Mouse (Mus musculus) embryonic fibroblast, embryonic 13.5 days (primary cell): Measurements from ENCODE around the gene Grhl1. TPM values are rescaled to one million over a fixed set of nuclear protein-coding genes. Genes with fewer than 3 reads are reported as not detected.

ENCODE experiments used
- H3K27ac ChIP-seq: 2 replicates; pipeline ENCODE4 v1.5.1; 2012; ENCODE audit warnings: low read length, control low read depth, inconsistent platforms; ENCODE audit not compliant: insufficient read depth
- H3K4me1 ChIP-seq: 2 replicates; pipeline ENCODE4 v1.6.1; 2011; ENCODE audit warnings: low read length; ENCODE audit not compliant: control insufficient read depth, insufficient read depth
- H3K4me3 ChIP-seq: 2 replicates; pipeline ENCODE4 v1.5.1; 2011; ENCODE audit warnings: mild to moderate bottlenecking, control low read depth, low read length; ENCODE audit not compliant: insufficient read depth
- CTCF ChIP-seq: IDR thresholded peaks from 2 replicates; pipeline ENCODE4 v1.5.1; 2011; ENCODE audit warnings: mild to moderate bottlenecking, control low read depth, low read length, moderate library complexity, borderline replicate concordance; ENCODE audit not compliant: insufficient read depth
- POLR2A ChIP-seq: IDR thresholded peaks from 2 replicates; pipeline ENCODE4 v1.6.1; 2011; ENCODE audit warnings: low read depth, mild to moderate bottlenecking, control low read depth, low read length, moderate library complexity
- polyA plus RNA-seq: library from polyadenylated mRNA; stranded (reverse); fragments of >200 nt; gene quantifications from 2 replicates; pipeline ENCODE4 v1.2.4, GENCODE M21; 2011; ENCODE audit warnings: low read depth; ENCODE audit not compliant: missing spikeins, insufficient read length

Gene Grhl1
- polyA plus RNA-seq, 1 experiment, result 0.61 TPM

- TF ChIP-seq POLR2A, result no peak
- no peak for TF ChIP-seq CTCF
- Histone ChIP-seq H3K4me3 (no peak overlapping the region), H3K27ac (no peak overlapping the region), H3K4me1 (no peaks in the 10 kb centered on the region)
These were observed 40.5 kb downstream of the Grhl1 start for GRCm38 (mm10) chr12:24612591-24612990.

GRCm38 (mm10) chr12:24614452-24615075, 42.5 kb downstream of the Grhl1 start:
- no peak overlapping the region for H3K27ac ChIP-seq
- H3K4me3 ChIP-seq, result no peak overlapping the region
- H3K4me1 ChIP-seq, result no peaks in the 10 kb centered on the region
- TF ChIP-seq POLR2A, result no peak
- no peak for TF ChIP-seq CTCF

- TF ChIP-seq CTCF (no peak), POLR2A (no peak)
- no peak overlapping the region for H3K4me3 ChIP-seq
- no peaks in the 10 kb centered on the region for H3K4me1 ChIP-seq
- H3K27ac ChIP-seq, result no peak overlapping the region
These were observed 43.1 kb downstream of the Grhl1 start for GRCm38 (mm10) chr12:24615140-24615539.

- no peak for TF ChIP-seq POLR2A
- no peak for TF ChIP-seq CTCF
- Histone ChIP-seq H3K4me1 (no peaks in the 10 kb centered on the region), H3K4me3 (no peak overlapping the region), H3K27ac (no peak overlapping the region)
These were observed 47.4 kb downstream of the Grhl1 start for GRCm38 (mm10) chr12:24619436-24619835.

- Histone ChIP-seq H3K4me1 (no peaks in the 10 kb centered on the region), H3K27ac (no peak overlapping the region), H3K4me3 (no peak overlapping the region)
- TF ChIP-seq CTCF (no peak), POLR2A (no peak)
These were observed 51.6 kb downstream of the Grhl1 start for GRCm38 (mm10) chr12:24623486-24624251.

GRCm38 (mm10) chr12:24626401-24626800, 54.3 kb downstream of the Grhl1 start:
- Histone ChIP-seq H3K27ac (no peak overlapping the region), H3K4me1 (no peaks in the 10 kb centered on the region), H3K4me3 (no peak overlapping the region)
- TF ChIP-seq CTCF (no peak), POLR2A (no peak)

GRCm38 (mm10) chr12:24627215-24627614, 55.1 kb downstream of the Grhl1 start:
- no peak overlapping the region for H3K27ac ChIP-seq
- no peak overlapping the region for H3K4me3 ChIP-seq
- no peak for TF ChIP-seq CTCF
- TF ChIP-seq POLR2A, result no peak
- no peaks in the 10 kb centered on the region for H3K4me1 ChIP-seq

- H3K4me1 ChIP-seq, result no peaks in the 10 kb centered on the region
- H3K4me3 ChIP-seq, result no peak overlapping the region
- TF ChIP-seq POLR2A, result no peak
- no peak for TF ChIP-seq CTCF
- no peak overlapping the region for H3K27ac ChIP-seq
These were observed 58.1 kb downstream of the Grhl1 start for GRCm38 (mm10) chr12:24630220-24630619.

- Histone ChIP-seq H3K27ac (no peak overlapping the region), H3K4me3 (no peak overlapping the region), H3K4me1 (no peaks in the 10 kb centered on the region)
- TF ChIP-seq POLR2A (no peak), CTCF (no peak)
These were observed 60.3 kb downstream of the Grhl1 start for GRCm38 (mm10) chr12:24632404-24632803.

- H3K4me3 ChIP-seq, result no peak overlapping the region
- H3K27ac ChIP-seq, result no peak overlapping the region
- no peaks in the 10 kb centered on the region for H3K4me1 ChIP-seq
- TF ChIP-seq POLR2A (no peak), CTCF (no peak)
These were observed 61.7 kb downstream of the Grhl1 start for GRCm38 (mm10) chr12:24633753-24634191.

GRCm38 (mm10) chr12:24634212-24634611, 62.1 kb downstream of the Grhl1 start:
- Histone ChIP-seq H3K4me3 (no peak overlapping the region), H3K4me1 (no peaks in the 10 kb centered on the region), H3K27ac (no peak overlapping the region)
- TF ChIP-seq CTCF (no peak), POLR2A (no peak)
